Mouse (Mus musculus): Measurements from ENCODE around the gene Il17d. TPM values are rescaled to one million over a fixed set of nuclear protein-coding genes. Genes with fewer than 3 reads are reported as not detected.

The Il17d gene
- polyA plus RNA-seq, 1 experiment: not detected

- H3K4me3 ChIP-seq (ENCODE audit: insufficient read depth, low read depth, low read length): no peak overlapping the region
- WGBS: 67% methylated on average over 34 of the region's 34 CpGs
- TF ChIP-seq POLR2A (IDR thresholded peaks at IDR 0.05; ENCODE audit: insufficient read depth, low read depth, low read length) (no peak), CTCF (IDR thresholded peaks at IDR 0.05; ENCODE audit: insufficient read depth, low read depth, low read length) (no peak)
- peaks cover 30% of the 10 kb centered on the region for H3K4me1 ChIP-seq (ENCODE audit: control insufficient read depth, insufficient read depth, low read length)
- no peak overlapping the region for H3K27ac ChIP-seq (ENCODE audit: insufficient read depth, low read depth, low read length)
Measured at GRCm38 (mm10) chr14:57542231-57542630, 17.7 kb downstream of the Il17d start.

- no peak for TF ChIP-seq CTCF (IDR thresholded peaks at IDR 0.05; ENCODE audit: insufficient read depth, low read depth, low read length)
- TF ChIP-seq POLR2A (IDR thresholded peaks at IDR 0.05; ENCODE audit: insufficient read depth, low read depth, low read length): no peak
- Histone ChIP-seq H3K4me1 (ENCODE audit: control insufficient read depth, insufficient read depth, low read length) (peaks cover 25% of the 10 kb centered on the region), H3K4me3 (ENCODE audit: insufficient read depth, low read depth, low read length) (no peak overlapping the region), H3K27ac (ENCODE audit: insufficient read depth, low read depth, low read length) (no peak overlapping the region)
- WGBS: 92% methylated on average over 13 of the region's 13 CpGs
Measured at GRCm38 (mm10) chr14:57543420-57544039, 19.0 kb downstream of the Il17d start.

- 83% methylated on average over 17 of the region's 17 CpGs for WGBS
- TF ChIP-seq POLR2A (IDR thresholded peaks at IDR 0.05; ENCODE audit: insufficient read depth, low read depth, low read length) (no peak), CTCF (IDR thresholded peaks at IDR 0.05; ENCODE audit: insufficient read depth, low read depth, low read length) (no peak)
- Histone ChIP-seq H3K4me1 (ENCODE audit: control insufficient read depth, insufficient read depth, low read length) (peaks cover 25% of the 10 kb centered on the region), H3K4me3 (ENCODE audit: insufficient read depth, low read depth, low read length) (no peak overlapping the region), H3K27ac (ENCODE audit: insufficient read depth, low read depth, low read length) (no peak overlapping the region)
Measured at GRCm38 (mm10) chr14:57545526-57545925, 20.9 kb downstream of the Il17d start.

- Histone ChIP-seq H3K27ac (ENCODE audit: insufficient read depth, low read depth, low read length) (no peak overlapping the region), H3K4me1 (ENCODE audit: control insufficient read depth, insufficient read depth, low read length) (peaks cover 20% of the 10 kb centered on the region), H3K4me3 (ENCODE audit: insufficient read depth, low read depth, low read length) (no peak overlapping the region)
- WGBS: 77% methylated on average over 8 of the region's 8 CpGs
- no peak for TF ChIP-seq POLR2A (IDR thresholded peaks at IDR 0.05; ENCODE audit: insufficient read depth, low read depth, low read length)
- TF ChIP-seq CTCF (IDR thresholded peaks at IDR 0.05; ENCODE audit: insufficient read depth, low read depth, low read length): no peak
Measured at GRCm38 (mm10) chr14:57546131-57546530, 21.6 kb downstream of the Il17d start.

GRCm38 (mm10) chr14:57546557-57547021 lies 22.0 kb downstream of the Il17d start:
- Histone ChIP-seq H3K4me1 (ENCODE audit: control insufficient read depth, insufficient read depth, low read length) (peaks cover 20% of the 10 kb centered on the region), H3K27ac (ENCODE audit: insufficient read depth, low read depth, low read length) (no peak overlapping the region), H3K4me3 (ENCODE audit: insufficient read depth, low read depth, low read length) (no peak overlapping the region)
- TF ChIP-seq CTCF (IDR thresholded peaks at IDR 0.05; ENCODE audit: insufficient read depth, low read depth, low read length) (no peak), POLR2A (IDR thresholded peaks at IDR 0.05; ENCODE audit: insufficient read depth, low read depth, low read length) (no peak)
- WGBS: 30% methylated on average over 13 of the region's 13 CpGs

- TF ChIP-seq POLR2A (IDR thresholded peaks at IDR 0.05; ENCODE audit: insufficient read depth, low read depth, low read length) (no peak), CTCF (IDR thresholded peaks at IDR 0.05; ENCODE audit: insufficient read depth, low read depth, low read length) (no peak)
Measured at GRCm38 (mm10) chr14:57547062-57547461, 22.5 kb downstream of the Il17d start.

GRCm38 (mm10) chr14:57552945-57553344 lies 28.4 kb downstream of the Il17d start:
- Histone ChIP-seq H3K4me1 (ENCODE audit: control insufficient read depth, insufficient read depth, low read length) (peaks cover 6% of the 10 kb centered on the region; the same call in 1 of the 2 replicates), H3K27ac (ENCODE audit: insufficient read depth, low read depth, low read length) (no peak overlapping the region), H3K4me3 (ENCODE audit: insufficient read depth, low read depth, low read length) (no peak overlapping the region)
- TF ChIP-seq POLR2A (IDR thresholded peaks at IDR 0.05; ENCODE audit: insufficient read depth, low read depth, low read length) (no peak), CTCF (IDR thresholded peaks at IDR 0.05; ENCODE audit: insufficient read depth, low read depth, low read length) (no peak)

More at GRCm38 (mm10) chr14:57547062-57547461, 22.5 kb downstream of the Il17d start:
- Histone ChIP-seq H3K4me1 (ENCODE audit: control insufficient read depth, insufficient read depth, low read length) (peaks cover 17% of the 10 kb centered on the region), H3K27ac (ENCODE audit: insufficient read depth, low read depth, low read length) (no peak overlapping the region), H3K4me3 (ENCODE audit: insufficient read depth, low read depth, low read length) (no peak overlapping the region)
- whole genome bisulfite sequencing: 72% methylated on average over 5 of the region's 5 CpGs

- no peak overlapping the region for H3K4me3 ChIP-seq (ENCODE audit: insufficient read depth, low read depth, low read length)
- peaks cover 4% of the 10 kb centered on the region; the same call in 1 of the 2 replicates for H3K4me1 ChIP-seq (ENCODE audit: control insufficient read depth, insufficient read depth, low read length)
- WGBS: 64% methylated on average over 5 of the region's 5 CpGs
- TF ChIP-seq CTCF (IDR thresholded peaks at IDR 0.05; ENCODE audit: insufficient read depth, low read depth, low read length) (no peak), POLR2A (IDR thresholded peaks at IDR 0.05; ENCODE audit: insufficient read depth, low read depth, low read length) (no peak)
- no peak overlapping the region for H3K27ac ChIP-seq (ENCODE audit: insufficient read depth, low read depth, low read length)
Measured at GRCm38 (mm10) chr14:57554434-57554833, 29.9 kb downstream of the Il17d start.

GRCm38 (mm10) chr14:57555471-57556070 lies 31.0 kb downstream of the Il17d start:
- TF ChIP-seq POLR2A (IDR thresholded peaks at IDR 0.05; ENCODE audit: insufficient read depth, low read depth, low read length) (no peak), CTCF (IDR thresholded peaks at IDR 0.05; ENCODE audit: insufficient read depth, low read depth, low read length) (no peak)
- peaks cover 4% of the 10 kb centered on the region; the same call in 1 of the 2 replicates for H3K4me1 ChIP-seq (ENCODE audit: control insufficient read depth, insufficient read depth, low read length)
- WGBS: 67% methylated on average over 7 of the region's 7 CpGs
- H3K4me3 ChIP-seq (ENCODE audit: insufficient read depth, low read depth, low read length): no peak overlapping the region
- H3K27ac ChIP-seq (ENCODE audit: insufficient read depth, low read depth, low read length): no peak overlapping the region
